Mouse (Mus musculus) lung, embryonic 14.5 days (tissue): ENCODE measurements at regions not wholly inside any gene's neighbourhood (a gene's known extent, or its start where the extent isn't known, plus 50 kb on each side); places are given as distances from the start of the nearest gene placed in this dataset.

Source experiments
- ATAC-seq: fragments of 200-750 bp; cut with Nextera tagmentation; 2 replicates; pipeline ENCODE4 v1.8.0; 2017; ENCODE audit warnings: mild to moderate bottlenecking, moderate TSS enrichment, moderate library complexity; ENCODE audit not compliant: insufficient read depth
- DNase-seq: peaks from one replicate; pipeline ENCODE4 v3.0.0-alpha.2; 2015
- H3K27ac ChIP-seq: fragments of 300-500 bp; sonication (generic); 2 replicates; pipeline ENCODE4 v1.5.1; 2014; ENCODE audit warnings: low read depth, mild to moderate bottlenecking, moderate library complexity
- H3K27me3 ChIP-seq: fragments of 300-500 bp; sonication (generic); 2 replicates; pipeline ENCODE4 v1.6.1; 2014; ENCODE audit warnings: low read length, control low read depth; ENCODE audit not compliant: insufficient read depth
- H3K36me3 ChIP-seq: fragments of 300-500 bp; sonication (generic); 2 replicates; pipeline ENCODE4 v1.6.1; 2014; ENCODE audit warnings: control low read depth; ENCODE audit not compliant: insufficient read depth
- H3K4me1 ChIP-seq: fragments of 300-500 bp; sonication (generic); 2 replicates; pipeline ENCODE4 v1.6.1; 2014; ENCODE audit warnings: antibody characterized with exemption, control low read depth; ENCODE audit not compliant: insufficient read depth
- H3K4me2 ChIP-seq: fragments of 300-500 bp; sonication (generic); 2 replicates; pipeline ENCODE4 v1.6.1; 2014; ENCODE audit warnings: mild to moderate bottlenecking
- H3K4me3 ChIP-seq: fragments of 300-500 bp; sonication (generic); 2 replicates; pipeline ENCODE4 v1.5.1; 2014; ENCODE audit warnings: low read depth, low read length
- H3K9ac ChIP-seq: fragments of 300-500 bp; sonication (generic); 2 replicates; pipeline ENCODE4 v1.6.1; 2014
- H3K9me3 ChIP-seq: fragments of 300-500 bp; sonication (generic); 2 replicates; pipeline ENCODE4 v1.6.1; 2016; ENCODE audit warnings: low read depth, low read length, control low read depth
- CTCF ChIP-seq: IDR thresholded peaks from 2 replicates; pipeline ENCODE4 v1.5.1; 2016; ENCODE audit warnings: antibody characterized with exemption, low read depth
- WGBS: fragments of 180-500 bp; shearing (Covaris S2); extraction: QIAGEN DNeasy Blood & Tissue Kit; methylation state at CpG from one replicate; pipeline ENCODE4 v1.1.7; 2014; 5-methylcytosine and 5-hydroxymethylcytosine counted together

DNA sequence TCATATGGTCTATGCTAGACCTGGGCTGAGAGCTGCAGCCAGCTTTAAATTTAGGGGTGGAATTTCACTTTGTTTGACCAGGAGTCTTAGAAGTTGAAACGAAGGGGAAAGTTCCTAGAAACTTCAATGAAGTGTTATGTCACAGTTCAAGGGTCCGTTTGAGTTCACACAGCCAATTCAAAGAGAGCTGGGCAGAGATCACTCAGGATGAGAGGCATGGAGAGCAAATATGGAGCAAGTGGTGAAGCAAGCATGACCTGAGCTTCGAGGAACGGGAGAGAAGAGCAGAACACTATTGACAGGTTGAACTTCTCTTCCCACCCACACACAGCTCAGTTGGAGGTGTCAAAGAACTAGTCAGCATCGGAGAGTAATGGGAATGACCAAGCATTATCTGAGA is 56.1 kb upstream of the Hmgn3 start:
- H3K4me2 ChIP-seq: no peak overlapping the region
- WGBS: 49% methylated on average over 5 of the region's 5 CpGs
- no peak overlapping the region for H3K9ac ChIP-seq
- DNase-seq (peak; percentile 8), ATAC-seq (peak; percentile 38; the same call in 1 of the 2 replicates)
- TF ChIP-seq CTCF: no peak
- H3K27me3 ChIP-seq: no peaks in the 10 kb centered on the region
- no peaks in the 10 kb centered on the region for H3K36me3 ChIP-seq
- no peaks in the 10 kb centered on the region for H3K9me3 ChIP-seq
- no peak overlapping the region for H3K4me3 ChIP-seq
- H3K4me1 ChIP-seq: no peaks in the 10 kb centered on the region
- H3K27ac ChIP-seq: no peak overlapping the region

DNA sequence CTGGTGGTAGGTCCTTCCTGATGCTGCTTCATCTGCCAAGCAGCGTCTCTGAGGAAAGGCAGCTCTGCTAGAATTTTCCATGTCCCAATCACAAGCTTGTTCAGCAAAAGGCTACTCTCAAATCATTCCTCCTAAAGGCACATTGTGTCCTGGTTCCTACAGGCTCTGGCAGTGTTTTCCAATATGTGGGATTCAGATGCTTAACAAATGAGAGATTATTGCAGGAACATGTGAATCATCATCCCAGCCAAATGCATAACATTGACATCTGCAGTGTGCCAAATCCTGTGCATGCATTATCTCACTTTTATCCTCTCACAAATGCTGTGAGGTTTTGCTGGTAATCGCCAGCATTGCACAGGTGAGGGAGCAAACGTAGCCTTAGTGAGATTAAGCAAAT is 53.3 kb upstream of the Hmgn3 start:
- Histone ChIP-seq H3K36me3 (no peaks in the 10 kb centered on the region), H3K4me2 (no peak overlapping the region), H3K27ac (no peak overlapping the region), H3K27me3 (no peaks in the 10 kb centered on the region), H3K9me3 (no peaks in the 10 kb centered on the region), H3K4me3 (no peak overlapping the region), H3K4me1 (no peaks in the 10 kb centered on the region), H3K9ac (no peak overlapping the region)
- TF ChIP-seq CTCF: no peak
- 82% methylated on average over 3 of the region's 3 CpGs for WGBS
- no peak for DNase-seq
- ATAC-seq: no peak

DNA sequence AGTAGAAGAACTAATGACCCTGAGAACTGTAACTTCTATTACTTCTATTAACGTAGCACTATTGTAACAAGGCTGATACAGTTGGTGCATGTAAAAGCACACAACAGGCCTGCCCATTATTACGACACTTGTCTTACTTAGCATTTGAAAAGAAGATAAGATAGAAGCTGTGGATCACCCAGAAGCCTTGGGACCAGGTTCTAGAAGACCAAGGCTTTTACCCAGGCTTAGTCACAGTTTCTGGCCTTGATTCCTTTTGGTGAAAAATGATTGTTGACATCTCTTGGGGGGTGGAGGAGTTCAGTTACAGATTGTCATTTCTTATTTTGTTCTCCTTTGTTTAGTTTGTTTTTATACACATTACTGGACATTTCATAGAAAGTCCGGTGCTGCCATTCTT is 52.7 kb upstream of the Hmgn3 start:
- no peak for TF ChIP-seq CTCF
- Histone ChIP-seq H3K36me3 (no peaks in the 10 kb centered on the region), H3K27me3 (no peaks in the 10 kb centered on the region), H3K9me3 (no peaks in the 10 kb centered on the region), H3K9ac (no peak overlapping the region), H3K27ac (no peak overlapping the region), H3K4me2 (no peak overlapping the region), H3K4me3 (no peak overlapping the region), H3K4me1 (no peaks in the 10 kb centered on the region)
- WGBS: 73% methylated on average over 3 of the region's 3 CpGs
- ATAC-seq (no peak), DNase-seq (no peak)

DNA sequence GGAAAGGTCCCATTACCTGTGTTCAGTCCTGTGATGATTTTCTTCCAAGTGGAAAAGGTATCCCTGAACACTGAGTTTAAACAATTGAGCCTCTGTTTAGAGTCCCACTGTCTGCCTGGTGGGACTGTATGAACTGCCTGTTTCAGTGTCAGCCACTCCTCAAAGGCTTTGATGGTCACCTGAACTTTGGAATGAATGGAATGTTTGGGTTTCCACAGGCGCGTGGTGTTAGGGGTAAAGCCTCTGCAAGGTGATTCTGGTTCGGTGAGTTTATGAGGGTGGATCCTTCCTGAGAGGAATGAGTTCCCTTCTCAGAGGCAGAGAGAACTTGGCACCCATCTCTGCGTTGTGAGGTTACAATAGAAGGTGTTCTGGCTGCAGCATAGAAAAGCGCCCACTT is 50.5 kb upstream of the Hmgn3 start:
- Histone ChIP-seq H3K9me3 (no peaks in the 10 kb centered on the region), H3K4me3 (no peak overlapping the region), H3K9ac (no peak overlapping the region), H3K4me1 (no peaks in the 10 kb centered on the region), H3K27ac (no peak overlapping the region), H3K27me3 (no peaks in the 10 kb centered on the region), H3K4me2 (no peak overlapping the region), H3K36me3 (no peaks in the 10 kb centered on the region)
- 53% methylated on average over 5 of the region's 5 CpGs for WGBS
- TF ChIP-seq CTCF: no peak
- peak; percentile 65 for DNase-seq
- ATAC-seq: peak; percentile 93
